In genomic region chr14:120500021-120500560, GRCm38 (mm10) we compare ENCODE assay signal across 13 mouse cellular contexts. TPM values are rescaled to one million over a fixed set of nuclear protein-coding genes. Genes with fewer than 3 reads are reported as not detected.
A peak's percentile ranks its signal among the peaks of the same experiment; 100 is the strongest.
DNase-seq lines count a peak whose midpoint lies in the region; TF ChIP-seq lines count a peak whose summit lies in the region.
"Had no signal": no experiment of that assay in that cellular context is flagged by ENCODE, and none has a peak within 500 bp of the region (broad histone marks: within the 10 kb centered on the region; RNA-seq: fewer than 3 reads in every experiment).

No protein-coding gene starts in this region.

- DNase-seq in layer of hippocampus, adult 2 months (ENCODE audit: low spot score in 2 of 2): peak; percentile 46 to 56
- DNase-seq in layer of hippocampus, adult 9-10 months (ENCODE audit: low spot score): no peak
- DNase-seq in urinary bladder, postnatal 14 days (ENCODE audit: low spot score): peak; percentile 34
- no peak for DNase-seq in urinary bladder, postnatal 25 days (ENCODE audit: low spot score)
- DNase-seq in cerebellum, adult 9-11 months: peak; percentile 53
- peak; percentile 80 for DNase-seq in telencephalon, adult 2 months (ENCODE audit: low read depth, low spot score)
- DNase-seq in kidney, postnatal 25 days: no peak
- DNase-seq: adrenal gland, postnatal 10 days had no signal

- no peak overlapping the region for H3K4me3 ChIP-seq in layer of hippocampus, adult 2 months
- H3K4me3 ChIP-seq: embryonic facial prominence, embryonic 13.5 days; liver, embryonic 15.5 days; midbrain, embryonic 10.5 days; myocyte had no signal

- peak overlapping the region; percentile 90 for H3K27ac ChIP-seq in layer of hippocampus, adult 2 months
- H3K27ac ChIP-seq: embryonic facial prominence, embryonic 13.5 days; kidney, postnatal 0 days; liver, embryonic 15.5 days; midbrain, embryonic 10.5 days had no signal

- no peak for TF ChIP-seq CTCF in layer of hippocampus, adult 2 months (conservative IDR thresholded peaks at IDR 0.05)

RNA-seq across cellular contexts. Expression of gene Rap2a, which starts 21.8 kb away (rescaled TPM):
- total RNA-seq in layer of hippocampus, adult 2 months (2021): 10 to 100 TPM; 74.0 to 78.6 TPM

Comparison
In these comparisons a context has a peak if more than half of its experiments do, and no peak if none do; other contexts are left out.
1. DNase-seq: peak in layer of hippocampus, adult 2 months (2 of 2), urinary bladder, postnatal 14 days (single experiment), cerebellum, adult 9-11 months (single experiment) and telencephalon, adult 2 months (single experiment); none in layer of hippocampus, adult 9-10 months (single experiment), urinary bladder, postnatal 25 days (single experiment) and kidney, postnatal 25 days (0 of 2).